Mouse (Mus musculus): ENCODE measurements around the gene Fos. TPM values are rescaled to one million over a fixed set of nuclear protein-coding genes. Genes with fewer than 3 reads are reported as not detected.
A peak's percentile ranks its signal among the peaks of the same experiment; 100 is the strongest.

Fos gene
- total RNA-seq, 2 experiments from 2014 or later: 8.9 to 13.7 TPM

- H3K27ac ChIP-seq: no peak overlapping the region
Measured at GRCm38 (mm10) chr12:85484655-85485054, 11.0 kb downstream of the Fos start.

DNA sequence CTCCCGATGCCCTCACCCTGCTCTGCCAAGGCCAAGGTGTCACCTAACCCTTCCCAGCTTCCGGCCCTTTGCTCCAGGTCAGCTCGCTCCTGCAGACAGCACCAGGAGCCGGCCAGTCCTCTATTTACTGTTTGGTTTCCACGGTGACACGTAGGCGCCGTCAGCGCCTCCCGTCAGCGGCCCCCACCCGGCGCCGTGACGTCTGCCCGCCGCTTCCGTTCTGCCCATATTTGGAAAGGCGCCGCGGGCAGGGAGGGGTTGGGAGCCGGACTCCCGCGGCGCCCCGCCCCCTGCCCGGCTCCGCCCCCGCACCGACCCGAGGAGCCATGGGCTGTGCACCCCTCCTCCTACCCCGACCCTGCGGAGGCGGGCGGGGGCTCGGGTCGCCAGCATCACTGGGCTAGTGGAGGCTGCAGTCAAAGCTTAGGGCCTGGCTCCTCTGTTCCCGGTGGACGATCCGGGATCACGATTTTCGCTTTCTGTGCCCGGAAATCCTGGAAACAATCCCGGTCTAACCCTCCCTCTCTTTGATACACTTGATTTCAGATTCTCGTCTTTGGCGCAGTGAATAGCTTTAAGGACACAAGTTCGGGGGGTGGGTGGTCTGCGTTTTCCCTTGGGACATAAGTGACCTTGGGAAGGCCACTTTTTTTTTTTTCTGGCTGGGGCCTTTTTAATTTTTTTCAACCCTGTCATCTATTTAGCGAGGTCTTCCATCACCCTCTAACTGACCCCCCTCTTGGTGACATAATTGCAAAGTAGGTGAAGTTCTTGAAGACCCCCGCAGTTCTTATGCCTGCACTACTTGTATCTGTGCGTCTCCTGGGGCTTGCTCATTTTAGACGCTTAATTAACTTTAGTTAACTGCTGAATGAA, 12.4 kb downstream of the Fos start:
- Histone ChIP-seq H3K27ac (peak overlapping the region; percentile 96), H3K4me3 (peak overlapping the region; percentile 82)
- TF ChIP-seq CTCF (conservative IDR thresholded peaks at IDR 0.05): no peak
- peak; percentile 94 to 97 for DNase-seq (ENCODE audit: low spot score in 2 of 2)

More at GRCm38 (mm10) chr12:85484655-85485054, 11.0 kb downstream of the Fos start:
- no peak for TF ChIP-seq CTCF (conservative IDR thresholded peaks at IDR 0.05)
- no peak overlapping the region for H3K4me3 ChIP-seq
- no peak for DNase-seq (ENCODE audit: low spot score in 2 of 2)

GRCm38 (mm10) chr12:85486766-85487069, 13.0 kb downstream of the Fos start:
- no peak for TF ChIP-seq CTCF (conservative IDR thresholded peaks at IDR 0.05)
- Histone ChIP-seq H3K27ac (peak overlapping the region; percentile 96), H3K4me3 (peak overlapping the region; percentile 82)
- no peak for DNase-seq (ENCODE audit: low spot score in 2 of 2)

- DNase-seq (ENCODE audit: low spot score in 2 of 2): peak; percentile 71 to 78
- H3K27ac ChIP-seq: peak overlapping the region; percentile 56
- peak; percentile 87 for TF ChIP-seq CTCF (conservative IDR thresholded peaks at IDR 0.05)
- H3K4me3 ChIP-seq: peak overlapping the region; percentile 82
Measured at GRCm38 (mm10) chr12:85487545-85488141, 14.0 kb downstream of the Fos start.

DNA sequence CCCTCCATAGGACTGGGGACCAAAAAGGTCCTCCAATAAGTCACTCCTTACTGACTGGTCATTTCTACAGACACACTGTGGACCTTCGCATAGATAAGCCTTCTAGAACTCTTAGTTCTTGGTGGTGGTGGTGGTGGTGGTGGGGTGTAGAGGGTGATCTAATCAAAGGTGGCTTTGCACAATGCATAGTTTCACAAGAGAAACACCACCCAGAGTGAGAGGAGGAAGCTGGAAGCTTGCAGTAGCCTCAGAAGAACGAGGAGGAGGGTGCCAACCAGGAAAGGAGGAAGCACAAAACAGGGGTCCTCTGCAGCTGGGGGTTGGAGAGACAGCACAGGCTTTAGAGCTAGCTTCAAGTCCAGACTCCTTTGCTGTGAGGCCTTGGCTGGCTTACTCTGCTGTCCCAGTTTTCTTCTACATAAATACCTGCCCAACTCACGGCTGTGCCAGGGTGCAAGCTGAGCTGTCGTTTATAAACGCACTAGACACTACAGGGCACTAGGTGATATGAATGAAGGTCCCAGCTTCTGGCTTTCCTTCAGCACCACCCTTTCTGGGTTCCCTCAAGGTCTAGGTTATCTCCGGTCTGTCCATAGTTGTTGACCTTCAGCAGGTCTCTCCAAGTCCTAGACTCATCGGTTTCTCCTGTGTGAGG, 15.7 kb downstream of the Fos start:
- no peak overlapping the region for H3K4me3 ChIP-seq
- H3K27ac ChIP-seq: no peak overlapping the region
- TF ChIP-seq CTCF (conservative IDR thresholded peaks at IDR 0.05): no peak
- no peak for DNase-seq (ENCODE audit: low spot score in 2 of 2)

GRCm38 (mm10) chr12:85490096-85490820, 16.6 kb downstream of the Fos start:
- Histone ChIP-seq H3K4me3 (no peak overlapping the region), H3K27ac (no peak overlapping the region)
- no peak for TF ChIP-seq CTCF (conservative IDR thresholded peaks at IDR 0.05)
- no peak for DNase-seq (ENCODE audit: low spot score in 2 of 2)

GRCm38 (mm10) chr12:85490991-85491390, 17.3 kb downstream of the Fos start:
- H3K4me3 ChIP-seq: no peak overlapping the region
- DNase-seq (ENCODE audit: low spot score in 2 of 2): no peak
- no peak overlapping the region for H3K27ac ChIP-seq
- TF ChIP-seq CTCF (conservative IDR thresholded peaks at IDR 0.05): no peak

DNA sequence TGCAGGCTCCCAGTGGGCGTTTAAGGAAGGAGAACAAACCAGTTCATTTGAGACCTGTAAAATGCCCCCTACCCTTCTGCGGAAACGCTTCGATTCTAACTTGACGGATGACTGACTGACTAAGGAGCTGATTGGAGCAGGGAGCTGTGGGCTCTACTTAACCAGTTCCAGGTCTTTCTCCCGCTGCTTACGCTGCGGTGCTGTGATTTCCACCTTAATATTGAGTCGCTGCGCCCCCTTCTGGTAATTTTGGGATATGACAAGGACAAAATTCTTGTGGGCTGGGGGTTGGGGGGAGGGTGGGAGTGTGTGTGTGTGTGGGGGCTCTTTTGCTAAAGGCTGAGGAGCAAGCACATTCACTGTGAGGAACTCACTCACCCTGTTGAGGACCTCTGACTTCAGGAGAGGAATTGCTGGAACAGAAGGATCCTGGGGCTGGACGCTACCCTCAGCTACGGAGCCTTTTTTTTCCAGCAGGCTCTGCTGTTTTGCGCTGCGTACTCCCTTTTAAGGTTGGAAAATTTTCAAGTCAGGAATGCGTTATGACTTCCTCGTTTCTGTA, 18.5 kb downstream of the Fos start:
- TF ChIP-seq CTCF (conservative IDR thresholded peaks at IDR 0.05): peak; percentile 80
- H3K27ac ChIP-seq: no peak overlapping the region
- peak; percentile 49 to 74 for DNase-seq (ENCODE audit: low spot score in 2 of 2)
- no peak overlapping the region for H3K4me3 ChIP-seq

DNA sequence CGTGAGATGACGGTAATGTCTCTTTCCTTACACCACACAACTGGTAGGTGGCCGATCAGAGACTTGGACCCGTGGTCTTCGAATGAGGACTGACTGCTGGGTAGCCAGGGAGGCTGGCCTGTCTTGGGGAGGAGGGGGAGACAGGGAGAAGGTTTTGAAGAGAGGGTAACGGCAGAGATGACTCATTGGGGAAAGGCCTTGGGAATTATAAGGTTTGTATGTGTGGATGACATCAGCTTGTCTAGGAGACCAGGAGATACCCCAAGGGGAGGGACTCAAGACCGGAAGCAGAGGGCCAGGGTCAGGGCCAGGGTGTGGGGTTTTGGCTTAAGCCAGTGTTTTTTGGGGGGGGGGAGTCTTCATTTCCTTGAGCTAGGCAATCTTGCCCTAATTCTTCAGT, 22.6 kb downstream of the Fos start:
- no peak for DNase-seq (ENCODE audit: low spot score in 2 of 2)
- Histone ChIP-seq H3K4me3 (no peak overlapping the region), H3K27ac (no peak overlapping the region)
- no peak for TF ChIP-seq CTCF (conservative IDR thresholded peaks at IDR 0.05)

DNA sequence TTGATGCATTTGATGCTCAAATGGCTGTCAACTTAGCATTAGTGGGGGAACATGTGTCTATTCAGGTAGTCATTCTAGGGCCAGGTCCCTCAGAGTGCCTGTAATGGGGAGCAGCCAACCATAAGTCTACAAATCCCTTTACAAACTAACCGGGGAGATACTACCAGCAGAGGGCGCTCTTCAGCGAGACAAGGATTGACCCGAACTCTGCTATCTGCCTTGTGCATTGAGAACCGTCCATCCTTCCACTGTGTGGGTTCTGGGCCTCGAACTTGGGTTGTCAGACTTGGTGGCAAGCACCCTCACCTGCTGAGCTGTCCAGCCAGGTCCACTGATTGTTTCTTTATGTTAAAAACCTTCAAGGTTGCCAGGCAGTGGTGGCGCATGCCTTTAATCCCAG, 23.1 kb downstream of the Fos start:
- DNase-seq (ENCODE audit: low spot score in 2 of 2): peak; percentile 46 to 77
- Histone ChIP-seq H3K27ac (no peak overlapping the region), H3K4me3 (no peak overlapping the region)
- TF ChIP-seq CTCF (conservative IDR thresholded peaks at IDR 0.05): peak; percentile 89

- DNase-seq (ENCODE audit: low spot score in 2 of 2): no peak
- TF ChIP-seq CTCF (conservative IDR thresholded peaks at IDR 0.05): no peak
- no peak overlapping the region for H3K4me3 ChIP-seq
- H3K27ac ChIP-seq: no peak overlapping the region
Measured at GRCm38 (mm10) chr12:85497310-85498135, 23.8 kb downstream of the Fos start.

DNA sequence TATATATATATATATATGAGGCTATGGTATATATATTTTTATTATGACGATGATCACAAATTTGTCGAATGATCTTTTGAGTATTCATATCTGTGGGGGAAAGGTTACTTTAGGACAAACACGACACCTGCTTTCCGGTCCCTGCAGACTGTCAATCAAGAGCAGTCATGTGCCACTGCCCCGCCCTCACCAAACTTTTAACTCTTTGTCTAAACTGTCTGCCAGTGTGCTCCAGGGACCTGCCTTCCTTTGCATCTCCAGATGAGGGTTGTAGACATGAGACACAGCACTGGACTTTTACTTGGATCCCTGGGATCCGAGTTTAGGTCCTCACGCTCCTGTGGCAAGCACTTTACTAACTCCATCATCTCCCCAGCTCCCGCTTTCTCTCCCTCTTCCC, 25.3 kb downstream of the Fos start:
- no peak for DNase-seq (ENCODE audit: low spot score in 2 of 2)
- no peak overlapping the region for H3K27ac ChIP-seq
- H3K4me3 ChIP-seq: no peak overlapping the region
- TF ChIP-seq CTCF (conservative IDR thresholded peaks at IDR 0.05): no peak

Measured in layer of hippocampus, adult 2 months (tissue).